Mouse (Mus musculus) embryonic facial prominence, embryonic 14.5 days (tissue): ENCODE measurements around the gene Lrrc4c. TPM values are rescaled to one million over a fixed set of nuclear protein-coding genes. Genes with fewer than 3 reads are reported as not detected.

Source experiments
- ATAC-seq: fragments of 200-750 bp; cut with Nextera tagmentation; 2 replicates; pipeline ENCODE4 v1.8.0; 2017; ENCODE audit warnings: low read depth, moderate number of reproducible peaks, moderate TSS enrichment
- DNase-seq: peaks from one replicate; pipeline ENCODE4 v3.0.0-alpha.2; 2015; ENCODE audit warnings: low spot score
- H3K27ac ChIP-seq: fragments of 300-500 bp; sonication (generic); replicated peaks from 2 replicates; pipeline ENCODE4 v1.5.1; 2014; ENCODE audit warnings: low read depth, mild to moderate bottlenecking, low read length, moderate library complexity
- H3K27me3 ChIP-seq: fragments of 300-500 bp; sonication (generic); replicated peaks from 2 replicates; pipeline ENCODE4 v1.6.1; 2014; ENCODE audit warnings: low read length; ENCODE audit not compliant: control insufficient read depth, insufficient read depth
- H3K36me3 ChIP-seq: fragments of 300-500 bp; sonication (generic); 2 replicates; pipeline ENCODE4 v1.6.1; 2014; ENCODE audit warnings: low read length, mixed read lengths; ENCODE audit not compliant: control insufficient read depth, insufficient read depth
- H3K4me1 ChIP-seq: fragments of 300-500 bp; sonication (generic); 2 replicates; pipeline ENCODE4 v1.6.1; 2014; ENCODE audit warnings: antibody characterized with exemption, low read length; ENCODE audit not compliant: control insufficient read depth, insufficient read depth
- H3K4me2 ChIP-seq: fragments of 300-500 bp; sonication (generic); 2 replicates; pipeline ENCODE4 v1.6.1; 2014; ENCODE audit warnings: low read depth, mild to moderate bottlenecking, low read length, moderate library complexity, mixed read lengths
- H3K4me3 ChIP-seq: fragments of 300-500 bp; sonication (generic); 2 replicates; pipeline ENCODE4 v1.5.1; 2014; ENCODE audit warnings: low read depth, mild to moderate bottlenecking, low read length
- H3K9ac ChIP-seq: fragments of 300-500 bp; sonication (generic); 2 replicates; pipeline ENCODE4 v1.6.1; 2014; ENCODE audit warnings: low read depth, mild to moderate bottlenecking, low read length, moderate library complexity, mixed read lengths
- H3K9me3 ChIP-seq: fragments of 300-500 bp; sonication (generic); 2 replicates; pipeline ENCODE4 v1.6.1; 2016; ENCODE audit warnings: low read length; ENCODE audit not compliant: control insufficient read depth
- WGBS: fragments of 180-500 bp; shearing (Covaris S2); extraction: QIAGEN DNeasy Blood & Tissue Kit; methylation state at CpG from one replicate; pipeline ENCODE4 v1.1.7; 2014; 5-methylcytosine and 5-hydroxymethylcytosine counted together
- polyA plus RNA-seq: library from polyadenylated mRNA; unstranded; fragments of >200 nt; fragmentation: Nextera tagmentation; extraction: Ambion mirVana; gene quantifications from 2 replicates; pipeline ENCODE4 v1.2.1, GENCODE M21; 2014

Gene Lrrc4c
- polyA plus RNA-seq, 1 experiment from 2014 or later: 1.9 TPM

- DNase-seq: no peak
- H3K4me1 ChIP-seq: no peaks in the 10 kb centered on the region
- no peaks in the 10 kb centered on the region for H3K36me3 ChIP-seq
- no peak overlapping the region for H3K27ac ChIP-seq
- no peak overlapping the region for H3K9ac ChIP-seq
- H3K27me3 ChIP-seq: no peaks in the 10 kb centered on the region
- H3K4me2 ChIP-seq: no peak overlapping the region
- H3K4me3 ChIP-seq: no peak overlapping the region
- no peaks in the 10 kb centered on the region for H3K9me3 ChIP-seq
- ATAC-seq: no peak
- WGBS: 34% methylated on average over 6 of the region's 6 CpGs
Observed at GRCm38 (mm10) chr2:96796681-96797385, 478.9 kb downstream of the Lrrc4c start.

GRCm38 (mm10) chr2:96850839-96851396 is 532.9 kb downstream of the Lrrc4c start:
- Histone ChIP-seq H3K36me3 (no peaks in the 10 kb centered on the region), H3K4me3 (no peak overlapping the region), H3K27ac (no peak overlapping the region), H3K4me1 (no peaks in the 10 kb centered on the region), H3K9me3 (no peaks in the 10 kb centered on the region), H3K9ac (no peak overlapping the region), H3K27me3 (no peaks in the 10 kb centered on the region), H3K4me2 (no peak overlapping the region)
- WGBS: 80% methylated on average over 5 of the region's 5 CpGs
- ATAC-seq: no peak
- peak; percentile 2 for DNase-seq

GRCm38 (mm10) chr2:96853797-96854196 is 535.8 kb downstream of the Lrrc4c start:
- Histone ChIP-seq H3K27ac (no peak overlapping the region), H3K4me3 (no peak overlapping the region), H3K9ac (no peak overlapping the region), H3K4me2 (no peak overlapping the region), H3K9me3 (no peaks in the 10 kb centered on the region), H3K4me1 (no peaks in the 10 kb centered on the region), H3K36me3 (no peaks in the 10 kb centered on the region), H3K27me3 (no peaks in the 10 kb centered on the region)
- WGBS: 95% methylated on average over 1 of the region's 1 CpGs
- no peak for DNase-seq
- ATAC-seq: no peak

GRCm38 (mm10) chr2:96876062-96876461 is 558.1 kb downstream of the Lrrc4c start:
- no peak for DNase-seq
- Histone ChIP-seq H3K4me2 (no peak overlapping the region), H3K9ac (no peak overlapping the region), H3K4me1 (no peaks in the 10 kb centered on the region), H3K9me3 (no peaks in the 10 kb centered on the region), H3K27ac (no peak overlapping the region), H3K4me3 (no peak overlapping the region), H3K36me3 (no peaks in the 10 kb centered on the region), H3K27me3 (no peaks in the 10 kb centered on the region)
- no peak for ATAC-seq
- WGBS: 89% methylated on average over 1 of the region's 1 CpGs

GRCm38 (mm10) chr2:96949531-96949930 is 631.6 kb downstream of the Lrrc4c start:
- no peak for ATAC-seq
- no peak overlapping the region for H3K4me3 ChIP-seq
- H3K36me3 ChIP-seq: no peaks in the 10 kb centered on the region
- DNase-seq: no peak
- H3K9me3 ChIP-seq: no peaks in the 10 kb centered on the region
- H3K4me2 ChIP-seq: no peak overlapping the region
- WGBS: 93% methylated on average over 3 of the region's 3 CpGs
- H3K27me3 ChIP-seq: no peaks in the 10 kb centered on the region
- no peaks in the 10 kb centered on the region for H3K4me1 ChIP-seq
- H3K9ac ChIP-seq: no peak overlapping the region
- H3K27ac ChIP-seq: no peak overlapping the region

GRCm38 (mm10) chr2:96999521-96999920 is 681.6 kb downstream of the Lrrc4c start:
- ATAC-seq: no peak
- Histone ChIP-seq H3K9me3 (no peaks in the 10 kb centered on the region), H3K4me3 (no peak overlapping the region), H3K9ac (no peak overlapping the region), H3K4me1 (no peaks in the 10 kb centered on the region), H3K27me3 (no peaks in the 10 kb centered on the region), H3K36me3 (no peaks in the 10 kb centered on the region), H3K4me2 (no peak overlapping the region), H3K27ac (no peak overlapping the region)
- no peak for DNase-seq

- DNase-seq (no peak), ATAC-seq (no peak)
- Histone ChIP-seq H3K27me3 (no peaks in the 10 kb centered on the region), H3K9me3 (no peaks in the 10 kb centered on the region), H3K4me3 (no peak overlapping the region), H3K4me1 (no peaks in the 10 kb centered on the region), H3K27ac (no peak overlapping the region), H3K36me3 (no peaks in the 10 kb centered on the region), H3K4me2 (no peak overlapping the region), H3K9ac (no peak overlapping the region)
- 76% methylated on average over 3 of the region's 3 CpGs for WGBS
Observed at GRCm38 (mm10) chr2:97018319-97018718, 700.4 kb downstream of the Lrrc4c start.

- Histone ChIP-seq H3K27ac (no peak overlapping the region), H3K36me3 (no peaks in the 10 kb centered on the region), H3K27me3 (no peaks in the 10 kb centered on the region), H3K4me3 (no peak overlapping the region), H3K4me2 (no peak overlapping the region), H3K4me1 (no peaks in the 10 kb centered on the region), H3K9ac (no peak overlapping the region), H3K9me3 (no peaks in the 10 kb centered on the region)
- ATAC-seq (no peak), DNase-seq (no peak)
- WGBS: 62% methylated on average over 1 of the region's 1 CpGs
Observed at GRCm38 (mm10) chr2:97026991-97027390, 709.0 kb downstream of the Lrrc4c start.

GRCm38 (mm10) chr2:97027585-97027984 is 709.6 kb downstream of the Lrrc4c start:
- ATAC-seq (no peak), DNase-seq (no peak)
- Histone ChIP-seq H3K27me3 (no peaks in the 10 kb centered on the region), H3K4me2 (no peak overlapping the region), H3K4me1 (no peaks in the 10 kb centered on the region), H3K27ac (no peak overlapping the region), H3K4me3 (no peak overlapping the region), H3K9me3 (no peaks in the 10 kb centered on the region), H3K36me3 (no peaks in the 10 kb centered on the region), H3K9ac (no peak overlapping the region)
- 89% methylated on average over 1 of the region's 1 CpGs for WGBS
